Mouse (Mus musculus) embryonic facial prominence, embryonic 12.5 days (tissue): ENCODE results near the gene Gm37419. TPM values are rescaled to one million over a fixed set of nuclear protein-coding genes. Genes with fewer than 3 reads are reported as not detected.
A peak's percentile ranks its signal among the peaks of the same experiment; 100 is the strongest.

Experiments used
- ATAC-seq: fragments of 200-750 bp; cut with Nextera tagmentation; 2 replicates; pipeline ENCODE4 v1.8.0; 2017; ENCODE audit not compliant: insufficient number of reproducible peaks, insufficient read depth, low FRiP score, low TSS enrichment
- H3K27ac ChIP-seq: fragments of 300-500 bp; sonication (generic); 2 replicates; pipeline ENCODE4 v1.5.1; 2016; ENCODE audit warnings: mild to moderate bottlenecking
- H3K27me3 ChIP-seq: fragments of 300-500 bp; sonication (generic); 2 replicates; pipeline ENCODE4 v1.6.1; 2016; ENCODE audit warnings: mild to moderate bottlenecking, moderate library complexity
- H3K36me3 ChIP-seq: fragments of 300-500 bp; sonication (generic); 2 replicates; pipeline ENCODE4 v1.6.1; 2016; ENCODE audit warnings: mild to moderate bottlenecking
- H3K4me1 ChIP-seq: fragments of 300-500 bp; sonication (generic); 2 replicates; pipeline ENCODE4 v1.6.1; 2016
- H3K4me2 ChIP-seq: fragments of 300-500 bp; sonication (generic); replicated peaks from 2 replicates; pipeline ENCODE4 v1.6.1; 2016; ENCODE audit warnings: mild to moderate bottlenecking, moderate library complexity
- H3K4me3 ChIP-seq: fragments of 300-500 bp; sonication (generic); 2 replicates; pipeline ENCODE4 v1.5.1; 2016; ENCODE audit warnings: mild to moderate bottlenecking
- H3K9ac ChIP-seq: fragments of 300-500 bp; sonication (generic); 2 replicates; pipeline ENCODE4 v1.6.1; 2016; ENCODE audit warnings: mild to moderate bottlenecking, moderate library complexity
- H3K9me3 ChIP-seq: fragments of 300-500 bp; sonication (generic); 2 replicates; pipeline ENCODE4 v1.6.1; 2016; ENCODE audit warnings: mild to moderate bottlenecking, moderate library complexity
- WGBS: fragments of 180-500 bp; shearing (Covaris S2); methylation state at CpG from one replicate; pipeline ENCODE4 v1.1.7; 2016; 5-methylcytosine and 5-hydroxymethylcytosine counted together
- polyA plus RNA-seq: library from polyadenylated mRNA; unstranded; fragments of >200 nt; fragmentation: Nextera tagmentation; extraction: Ambion mirVana; gene quantifications from 2 replicates; pipeline ENCODE4 v1.2.1, GENCODE M21; 2016

The Gm37419 gene
- polyA plus RNA-seq, result not detected in 2 replicates

- H3K27me3 ChIP-seq, result 0 out of 2 replicates have a peak, but pooled peaks cover 7% of the 10 kb centered on the region
- H3K9me3 ChIP-seq, result no peaks in the 10 kb centered on the region
- no peaks in the 10 kb centered on the region for H3K36me3 ChIP-seq
- peak within 1 kb of the TSS; percentile 90 for H3K4me2 ChIP-seq
- peaks cover 37% of the 10 kb centered on the region for H3K4me1 ChIP-seq
- ATAC-seq, result peak; percentile 43
- H3K9ac ChIP-seq, result peak within 1 kb of the TSS; percentile 74
- H3K27ac ChIP-seq, result peak within 1 kb of the TSS; percentile 95
- WGBS, result under 1% methylated on average over 68 of the region's 68 CpGs
- peak within 1 kb of the TSS; percentile 72 for H3K4me3 ChIP-seq
Measured at GRCm38 (mm10) chr16:23988466-23989208, at the start of gene Gm37419, which contains the start of gene Bcl6. Gene Gm37419 (plus strand): TSS chr16:23988482. Gene Bcl6 (minus strand): TSS chr16:23988852.

- no peak for ATAC-seq
- WGBS, result 60% methylated on average over 3 of the region's 3 CpGs
- no peaks in the 10 kb centered on the region for H3K27me3 ChIP-seq
Measured at GRCm38 (mm10) chr16:23944801-23945200, 43.5 kb upstream of the Gm37419 start.

GRCm38 (mm10) chr16:23947654-23948053 lies 40.6 kb upstream of the Gm37419 start:
- Histone ChIP-seq H3K4me3 (no peak overlapping the region), H3K9ac (no peak overlapping the region), H3K9me3 (no peaks in the 10 kb centered on the region), H3K27ac (no peak overlapping the region), H3K4me1 (no peaks in the 10 kb centered on the region), H3K27me3 (no peaks in the 10 kb centered on the region), H3K36me3 (no peaks in the 10 kb centered on the region), H3K4me2 (no peak overlapping the region)
- no peak for ATAC-seq
- 89% methylated on average over 6 of the region's 6 CpGs for WGBS

More at GRCm38 (mm10) chr16:23944801-23945200, 43.5 kb upstream of the Gm37419 start:
- Histone ChIP-seq H3K9ac (no peak overlapping the region), H3K4me1 (no peaks in the 10 kb centered on the region), H3K4me3 (no peak overlapping the region), H3K9me3 (no peaks in the 10 kb centered on the region), H3K27ac (no peak overlapping the region), H3K4me2 (no peak overlapping the region), H3K36me3 (no peaks in the 10 kb centered on the region)

GRCm38 (mm10) chr16:23952101-23952727 lies 36.1 kb upstream of the Gm37419 start:
- Histone ChIP-seq H3K27ac (no peak overlapping the region), H3K9ac (no peak overlapping the region), H3K4me2 (no peak overlapping the region), H3K9me3 (no peaks in the 10 kb centered on the region), H3K4me3 (no peak overlapping the region), H3K27me3 (no peaks in the 10 kb centered on the region), H3K4me1 (no peaks in the 10 kb centered on the region), H3K36me3 (no peaks in the 10 kb centered on the region)
- 71% methylated on average over 4 of the region's 4 CpGs for WGBS
- ATAC-seq, result peak; percentile 56; the same call in 1 of the 2 replicates

GRCm38 (mm10) chr16:23953189-23953958 lies 34.9 kb upstream of the Gm37419 start:
- WGBS, result 48% methylated on average over 11 of the region's 11 CpGs
- no peak for ATAC-seq
- H3K9ac ChIP-seq, result no peak overlapping the region
- no peak overlapping the region for H3K27ac ChIP-seq
- H3K4me3 ChIP-seq, result no peak overlapping the region
- H3K4me2 ChIP-seq, result no peak overlapping the region
- H3K36me3 ChIP-seq, result no peaks in the 10 kb centered on the region
- no peaks in the 10 kb centered on the region for H3K9me3 ChIP-seq
- H3K4me1 ChIP-seq, result no peaks in the 10 kb centered on the region
- H3K27me3 ChIP-seq, result no peaks in the 10 kb centered on the region

- Histone ChIP-seq H3K27ac (no peak overlapping the region), H3K4me2 (no peak overlapping the region), H3K36me3 (no peaks in the 10 kb centered on the region), H3K27me3 (no peaks in the 10 kb centered on the region), H3K9me3 (no peaks in the 10 kb centered on the region), H3K4me1 (no peaks in the 10 kb centered on the region), H3K4me3 (no peak overlapping the region), H3K9ac (no peak overlapping the region)
- 12% methylated on average over 1 of the region's 1 CpGs for WGBS
- no peak for ATAC-seq
Measured at GRCm38 (mm10) chr16:23953959-23954260, 34.4 kb upstream of the Gm37419 start.

GRCm38 (mm10) chr16:23958938-23959337 lies 29.3 kb upstream of the Gm37419 start:
- no peak overlapping the region for H3K4me3 ChIP-seq
- no peak overlapping the region for H3K27ac ChIP-seq

GRCm38 (mm10) chr16:23962401-23962800 lies 25.9 kb upstream of the Gm37419 start:
- no peaks in the 10 kb centered on the region for H3K36me3 ChIP-seq
- H3K9ac ChIP-seq, result no peak overlapping the region
- H3K9me3 ChIP-seq, result no peaks in the 10 kb centered on the region
- H3K27me3 ChIP-seq, result 0 out of 2 replicates have a peak, but pooled peaks cover 3% of the 10 kb centered on the region
- H3K4me3 ChIP-seq, result no peak overlapping the region
- no peaks in the 10 kb centered on the region; the same call in 1 of the 2 replicates for H3K4me1 ChIP-seq
- ATAC-seq, result no peak
- H3K27ac ChIP-seq, result no peak overlapping the region
- 85% methylated on average over 2 of the region's 2 CpGs for WGBS
- H3K4me2 ChIP-seq, result no peak overlapping the region

More at GRCm38 (mm10) chr16:23958938-23959337, 29.3 kb upstream of the Gm37419 start:
- Histone ChIP-seq H3K27me3 (0 out of 2 replicates have a peak, but pooled peaks cover 3% of the 10 kb centered on the region), H3K36me3 (no peaks in the 10 kb centered on the region), H3K4me2 (no peak overlapping the region), H3K9me3 (no peaks in the 10 kb centered on the region), H3K9ac (no peak overlapping the region), H3K4me1 (no peaks in the 10 kb centered on the region; the same call in 1 of the 2 replicates)
- ATAC-seq, result no peak

- Histone ChIP-seq H3K27ac (no peak overlapping the region), H3K9ac (no peak overlapping the region), H3K36me3 (peaks cover 6% of the 10 kb centered on the region; the same call in 1 of the 2 replicates), H3K27me3 (0 out of 2 replicates have a peak, but pooled peaks cover 3% of the 10 kb centered on the region), H3K9me3 (no peaks in the 10 kb centered on the region), H3K4me1 (no peaks in the 10 kb centered on the region; the same call in 1 of the 2 replicates), H3K4me2 (no peak overlapping the region), H3K4me3 (no peak overlapping the region)
- ATAC-seq, result no peak
- WGBS, result 61% methylated on average over 22 of the region's 22 CpGs
Measured at GRCm38 (mm10) chr16:23963896-23964668, 24.2 kb upstream of the Gm37419 start.

GRCm38 (mm10) chr16:23964706-23965367 lies 23.4 kb upstream of the Gm37419 start:
- WGBS, result 73% methylated on average over 14 of the region's 14 CpGs
- Histone ChIP-seq H3K4me2 (no peak overlapping the region), H3K4me1 (no peaks in the 10 kb centered on the region; the same call in 1 of the 2 replicates), H3K36me3 (peaks cover 6% of the 10 kb centered on the region; the same call in 1 of the 2 replicates), H3K9ac (no peak overlapping the region), H3K27ac (no peak overlapping the region), H3K9me3 (no peaks in the 10 kb centered on the region), H3K27me3 (no peaks in the 10 kb centered on the region), H3K4me3 (no peak overlapping the region)
- no peak for ATAC-seq
